Mouse (Mus musculus): ENCODE data around the gene Hao1. TPM values are rescaled to one million over a fixed set of nuclear protein-coding genes. Genes with fewer than 3 reads are reported as not detected.

Gene Hao1
- not detected for total RNA-seq (2023)

GRCm38 (mm10) chr2:134554221-134554727 lies at the start of gene Hao1:
Gene Hao1 (minus strand): TSS chr2:134554368.

Other genes starting within 250 kb of the Hao1 start
- 34.5 TPM for gene Tmx4, start 89.8 kb upstream of the Hao1 start, total RNA-seq (2023)
- not detected for gene Plcb1, start 231.7 kb upstream of the Hao1 start, total RNA-seq (2023)